Comparison of ENCODE assay signal across 12 mouse cellular contexts in genomic region chr5:90876045-90876444, GRCm38 (mm10). TPM values are rescaled to one million over a fixed set of nuclear protein-coding genes. Genes with fewer than 3 reads are reported as not detected.
A peak's percentile ranks its signal among the peaks of the same experiment; 100 is the strongest.
DNase-seq lines count a peak whose midpoint lies in the region; ATAC-seq and TF ChIP-seq lines count a peak whose summit lies in the region.
"Had no signal": no experiment of that assay in that cellular context is flagged by ENCODE, and none has a peak within 500 bp of the region (broad histone marks: within the 10 kb centered on the region; RNA-seq: fewer than 3 reads in every experiment).

No protein-coding gene starts in this region.

- no peak overlapping the region for H3K4me2 ChIP-seq in liver, embryonic 11.5 days

- no peaks in the 10 kb centered on the region for H3K27me3 ChIP-seq in liver, embryonic 11.5 days (replicated peaks; ENCODE audit: control insufficient read depth, insufficient read depth, low read length)
- H3K27me3 ChIP-seq: megakaryocyte, embryonic 14.5 days had no signal

- H3K36me3 ChIP-seq in macrophage (ENCODE audit: inconsistent target) = no peaks in the 10 kb centered on the region
- H3K36me3 ChIP-seq in liver, embryonic 11.5 days (ENCODE audit: control insufficient read depth, insufficient read depth, low read length) = no peaks in the 10 kb centered on the region

- no peak overlapping the region for H3K4me3 ChIP-seq in left cerebral cortex, adult 2 months
- H3K4me3 ChIP-seq in embryonic fibroblast, embryonic 13.5 days (ENCODE audit: insufficient read depth, low read length) = no peak overlapping the region
- H3K4me3 ChIP-seq in macrophage (ENCODE audit: inconsistent target) = no peak overlapping the region
- no peak overlapping the region for H3K4me3 ChIP-seq in liver, embryonic 11.5 days (ENCODE audit: low read depth, low read length)
- H3K4me3 ChIP-seq: megakaryocyte, embryonic 14.5 days had no signal

- H3K4me1 ChIP-seq in embryonic fibroblast, embryonic 13.5 days (ENCODE audit: control insufficient read depth, insufficient read depth, low read length) = peaks cover 13% of the 10 kb centered on the region
- H3K4me1 ChIP-seq in liver, embryonic 11.5 days (replicated peaks; ENCODE audit: control insufficient read depth, insufficient read depth, low read length) = no peaks in the 10 kb centered on the region

- H3K9ac ChIP-seq in liver, embryonic 11.5 days (ENCODE audit: low read depth, low read length) = no peak overlapping the region

- H3K9me3 ChIP-seq in liver, embryonic 11.5 days (ENCODE audit: control insufficient read depth, low read length) = no peaks in the 10 kb centered on the region
- H3K9me3 ChIP-seq: megakaryocyte, embryonic 14.5 days had no signal

- intact Hi-C loops in left cerebral cortex, adult 2 months (cut with DNase I) = no loop called here
- intact Hi-C loops in heart, postnatal 10 days (cut with DNase I) = no loop called here

- TF ChIP-seq POLR2A in embryonic fibroblast, embryonic 13.5 days (IDR thresholded peaks at IDR 0.05; ENCODE audit: low read depth, low read length) = no peak

- ATAC-seq in liver, embryonic 11.5 days (replicated peaks; ENCODE audit: low FRiP score) = no peak

- WGBS in macrophage (ENCODE audit: missing documents) = 93% methylated on average over 4 of the region's 4 CpGs
- whole genome bisulfite sequencing in liver, embryonic 11.5 days = 65% methylated on average over 4 of the region's 4 CpGs

- DNase-seq in left cerebral cortex, adult 2 months (ENCODE audit: extremely low spot score in 1 of 2, low spot score in 2 of 2) = no peak
- DNase-seq in left cerebral cortex, adult 9 months (ENCODE audit: low spot score in 2 of 2) = no peak
- DNase-seq in heart, postnatal 10 days = peak; percentile 53 to 68
- no peak for DNase-seq in layer of hippocampus, postnatal 10 days (ENCODE audit: low spot score in 2 of 2)
- no peak for DNase-seq in frontal cortex, adult 2 months (ENCODE audit: extremely low spot score in 1 of 2, low spot score in 1 of 2)
- no peak for DNase-seq in liver, embryonic 11.5 days (ENCODE audit: low spot score)
- DNase-seq: cerebellum, adult 11 months had no signal

- TF ChIP-seq CTCF in left cerebral cortex, adult 2 months (IDR thresholded peaks at IDR 0.05) = peak; percentile 6
- TF ChIP-seq CTCF in embryonic fibroblast, embryonic 13.5 days (IDR thresholded peaks at IDR 0.05; ENCODE audit: borderline replicate concordance, insufficient read depth, low read length) = no peak

- H3K79me2 ChIP-seq in macrophage (ENCODE audit: inconsistent target) = no peaks in the 10 kb centered on the region

- H3K27ac ChIP-seq in left cerebral cortex, adult 2 months = no peak overlapping the region
- peak overlapping the region; percentile 100 for H3K27ac ChIP-seq in embryonic fibroblast, embryonic 13.5 days (ENCODE audit: insufficient read depth, low read length)
- peak overlapping the region; percentile 66 for H3K27ac ChIP-seq in macrophage
- no peak overlapping the region for H3K27ac ChIP-seq in liver, embryonic 11.5 days (ENCODE audit: low read depth, low read length)

RNA-seq across cellular contexts. Expression of gene Cxcl1, which starts 15.0 kb away (rescaled TPM):
- under 1 TPM in 1 of 2 experiments, not detected in 1; 0.37 TPM for total RNA-seq in left cerebral cortex, adult 2 months (2021)
- polyA plus RNA-seq in embryonic fibroblast, embryonic 13.5 days (2011; ENCODE audit: insufficient read length, low read depth, missing spikeins) = 22.0 and 40.1 TPM in 2 replicates
- under 1 TPM; 0.69 to 0.74 TPM for total RNA-seq in heart, postnatal 10 days (2021)
- total RNA-seq in macrophage (2018; cell fraction: chromatin; rRNA removed) = 100 to 1,000 TPM in 11 of 26 experiments, 10 to 100 TPM in 10, 1 to 10 TPM in 5; 2.0 to 855 (median 64.8) TPM
- total RNA-seq in macrophage (2018; cell fraction: cytosol; rRNA removed) = 1,000 to 10,000 TPM in 3 of 26 experiments, 100 to 1,000 TPM in 9, 10 to 100 TPM in 8, 1 to 10 TPM in 4, under 1 TPM in 2; 0.39 to 1,427 (median 89.6) TPM
- 1,000 to 10,000 TPM in 3 of 26 experiments, 100 to 1,000 TPM in 16, 10 to 100 TPM in 3, 1 to 10 TPM in 4; 2.4 to 1,157 (median 196) TPM for total RNA-seq in macrophage (2018; cell fraction: nucleus; rRNA removed)
- polyA plus RNA-seq in macrophage (2018) = 2.8 to 6.2 TPM (median 2.9 TPM) in 3 replicates
- 1 to 10 TPM; 1.1 to 1.3 TPM for total RNA-seq in layer of hippocampus, postnatal 10 days (2021)
- 0.32 and 0.46 TPM in 2 replicates for polyA plus RNA-seq in frontal cortex, adult 2 months (2012; rRNA removed)
- polyA plus RNA-seq in liver, embryonic 11.5 days (2014; fragmentation: Nextera tagmentation; extraction: Ambion mirVana) = 0.84 TPM in 1 of 2 replicates, not detected in the other

RNA-seq across cellular contexts. Expression of gene Cxcl2, which starts 27.6 kb away (rescaled TPM):
- total RNA-seq in left cerebral cortex, adult 2 months (2021) = not detected
- 3.1 TPM in 1 of 2 replicates, not detected in the other for polyA plus RNA-seq in embryonic fibroblast, embryonic 13.5 days (2011; ENCODE audit: insufficient read length, low read depth, missing spikeins)
- not detected for total RNA-seq in heart, postnatal 10 days (2021)
- 1,000 to 10,000 TPM in 11 of 26 experiments, 100 to 1,000 TPM in 8, 10 to 100 TPM in 6, 1 to 10 TPM in 1; 5.8 to 2,928 (median 757) TPM for total RNA-seq in macrophage (2018; cell fraction: chromatin; rRNA removed)
- total RNA-seq in macrophage (2018; cell fraction: cytosol; rRNA removed) = 1,000 to 10,000 TPM in 9 of 26 experiments, 100 to 1,000 TPM in 11, 10 to 100 TPM in 5, 1 to 10 TPM in 1; 5.3 to 4,190 (median 395) TPM
- total RNA-seq in macrophage (2018; cell fraction: nucleus; rRNA removed) = 1,000 to 10,000 TPM in 15 of 26 experiments, 100 to 1,000 TPM in 8, 10 to 100 TPM in 3; 12.8 to 5,113 (median 1,577) TPM
- polyA plus RNA-seq in macrophage (2018) = 8.1 to 14.6 TPM (median 10.7 TPM) in 3 replicates
- not detected for total RNA-seq in layer of hippocampus, postnatal 10 days (2021)
- polyA plus RNA-seq in frontal cortex, adult 2 months (2012; rRNA removed) = 0.08 TPM in 1 of 2 replicates, not detected in the other
- 0.22 TPM in 1 of 2 replicates, not detected in the other for polyA plus RNA-seq in liver, embryonic 11.5 days (2014; fragmentation: Nextera tagmentation; extraction: Ambion mirVana)
- total RNA-seq: ES-E14 had no signal
- polyA plus RNA-seq: stomach, embryonic 14.5 days had no signal

RNA-seq across cellular contexts. Expression of gene Mthfd2l, which starts 54.9 kb away (rescaled TPM):
- 10 to 100 TPM; 17.0 to 17.1 TPM for total RNA-seq in left cerebral cortex, adult 2 months (2021)
- 18.5 and 20.1 TPM in 2 replicates for polyA plus RNA-seq in embryonic fibroblast, embryonic 13.5 days (2011; ENCODE audit: insufficient read length, low read depth, missing spikeins)
- total RNA-seq in heart, postnatal 10 days (2021) = 10 to 100 TPM; 16.2 to 19.2 TPM
- total RNA-seq in macrophage (2018; cell fraction: chromatin; rRNA removed) = 10 to 100 TPM; 10.7 to 37.7 (median 17.6) TPM
- 1 to 10 TPM; 3.2 to 6.7 (median 4.1) TPM for total RNA-seq in macrophage (2018; cell fraction: cytosol; rRNA removed)
- 10 to 100 TPM in 19 of 26 experiments, 1 to 10 TPM in 7; 6.3 to 47.7 (median 14.1) TPM for total RNA-seq in macrophage (2018; cell fraction: nucleus; rRNA removed)
- polyA plus RNA-seq in macrophage (2018) = 5.7 to 11.4 TPM (median 6.0 TPM) in 3 replicates
- 10 to 100 TPM; 17.7 to 20.9 TPM for total RNA-seq in layer of hippocampus, postnatal 10 days (2021)
- polyA plus RNA-seq in frontal cortex, adult 2 months (2012; rRNA removed) = 19.0 and 23.6 TPM in 2 replicates
- 22.4 and 23.1 TPM in 2 replicates for polyA plus RNA-seq in liver, embryonic 11.5 days (2014; fragmentation: Nextera tagmentation; extraction: Ambion mirVana)

Comparison
In these comparisons a context has a peak if more than half of its experiments do, and no peak if none do; other contexts are left out.
1. DNase-seq: peak in heart, postnatal 10 days (2 of 2); none in left cerebral cortex, adult 2 months (0 of 2), left cerebral cortex, adult 9 months (0 of 2), layer of hippocampus, postnatal 10 days (0 of 2), frontal cortex, adult 2 months (0 of 2) and liver, embryonic 11.5 days (single experiment).
2. H3K27ac ChIP-seq: peak in embryonic fibroblast, embryonic 13.5 days (single experiment) and macrophage (single experiment); none in left cerebral cortex, adult 2 months (single experiment) and liver, embryonic 11.5 days (single experiment).